Mouse (Mus musculus) B cell, adult 2 months (primary cell): ENCODE measurements around the gene Vmn1r20.
A peak's percentile ranks its signal among the peaks of the same experiment; 100 is the strongest.
"Not testable (repeated sequence)": the region's sequence is repeated elsewhere in the genome, so short reads cannot be mapped to it uniquely, and the experiment has no call there.

Experiments
- DNase-seq, 2 experiments: peaks; one replicate each; pipeline ENCODE4 v3.0.0; 2022

Vmn1r20 gene

GRCm38 (mm10) chr6:57428630-57429029 is at the start of gene Vmn1r20:
Vmn1r20 (plus strand) TSS chr6:57428930.
- no peak for DNase-seq

DNA sequence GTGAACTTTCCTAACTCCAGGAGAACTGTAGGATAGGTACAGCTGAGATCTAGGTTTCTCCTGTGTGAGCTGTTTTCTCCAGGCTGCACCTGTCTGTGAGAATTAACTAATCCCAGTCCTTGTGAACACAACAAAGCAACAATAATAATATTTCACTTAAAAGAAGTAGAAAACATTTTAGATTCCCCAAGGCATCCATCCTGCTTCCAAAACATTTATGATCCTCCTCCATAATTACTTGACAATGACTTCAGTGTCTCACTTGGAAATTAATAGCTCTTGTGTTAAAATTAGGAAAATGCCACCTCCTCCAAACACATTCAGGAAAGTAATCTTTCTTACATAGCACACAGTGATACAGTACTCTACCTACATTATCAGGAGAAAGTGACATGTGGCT is 33.0 kb upstream of the Vmn1r20 start, which contains the start of gene Vmn1r18:
Vmn1r18 (minus strand) TSS at position 101 of the 400 bp plus-strand sequence.
- DNase-seq, result no peak

DNA sequence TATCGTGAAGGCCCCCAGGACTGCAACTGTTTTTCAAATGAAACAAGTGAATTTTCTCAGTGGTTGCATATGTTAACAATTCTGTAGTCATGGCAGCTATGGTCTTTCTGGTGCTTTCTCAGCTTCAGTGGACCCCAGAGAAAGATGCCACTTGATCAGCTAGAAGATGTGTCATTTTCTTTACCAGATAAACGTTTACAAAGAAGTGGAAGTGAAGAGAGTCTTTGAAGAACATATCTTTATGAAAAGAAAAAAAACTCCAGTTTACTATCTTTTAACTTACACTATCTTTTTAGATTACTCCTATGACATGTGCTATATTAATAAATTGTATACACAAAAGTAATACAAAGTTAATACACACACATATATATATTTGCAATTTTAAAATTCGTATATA is 25.2 kb upstream of the Vmn1r20 start, which contains the start of gene Vmn1r19:
Vmn1r19 (plus strand) TSS at position 301 of the 400 bp plus-strand sequence.
- DNase-seq, result not testable (repeated sequence)

DNA sequence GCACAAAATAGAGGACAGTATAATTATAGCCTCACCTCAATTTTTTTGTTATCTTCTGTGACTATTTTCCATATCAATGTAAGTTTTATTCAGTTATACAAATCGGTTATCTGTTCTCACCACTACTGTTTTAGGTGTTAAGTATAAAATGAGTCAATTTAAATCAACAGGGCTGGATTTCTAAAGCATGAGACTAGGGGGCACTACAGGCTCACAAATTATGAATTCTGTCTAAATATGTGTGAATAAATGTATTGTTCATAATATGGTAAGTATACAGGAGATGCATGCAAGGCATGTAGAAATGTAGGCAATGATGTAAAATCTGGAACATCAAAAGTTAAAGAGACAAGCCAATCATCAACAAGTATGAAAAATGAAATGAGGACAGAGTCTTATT is 2.5 kb downstream of the Vmn1r20 start:
- DNase-seq, result peak; percentile 14 to 20

GRCm38 (mm10) chr6:57468161-57468560 is 39.4 kb downstream of the Vmn1r20 start:
- not testable (repeated sequence) for DNase-seq
